Mouse (Mus musculus) CD4-positive, CD25-positive, alpha-beta regulatory T cell (primary cell): ENCODE measurements around the gene Bmper. TPM values are rescaled to one million over a fixed set of nuclear protein-coding genes. Genes with fewer than 3 reads are reported as not detected.

Experiments used
- polyA plus RNA-seq: library from polyadenylated mRNA; unstranded; fragments of 100-300 nt; shearing (Covaris generic); gene quantifications from one replicate; pipeline ENCODE4 v1.2.1, GENCODE M21; 2017

Gene Bmper
- polyA plus RNA-seq: not detected

DNA sequence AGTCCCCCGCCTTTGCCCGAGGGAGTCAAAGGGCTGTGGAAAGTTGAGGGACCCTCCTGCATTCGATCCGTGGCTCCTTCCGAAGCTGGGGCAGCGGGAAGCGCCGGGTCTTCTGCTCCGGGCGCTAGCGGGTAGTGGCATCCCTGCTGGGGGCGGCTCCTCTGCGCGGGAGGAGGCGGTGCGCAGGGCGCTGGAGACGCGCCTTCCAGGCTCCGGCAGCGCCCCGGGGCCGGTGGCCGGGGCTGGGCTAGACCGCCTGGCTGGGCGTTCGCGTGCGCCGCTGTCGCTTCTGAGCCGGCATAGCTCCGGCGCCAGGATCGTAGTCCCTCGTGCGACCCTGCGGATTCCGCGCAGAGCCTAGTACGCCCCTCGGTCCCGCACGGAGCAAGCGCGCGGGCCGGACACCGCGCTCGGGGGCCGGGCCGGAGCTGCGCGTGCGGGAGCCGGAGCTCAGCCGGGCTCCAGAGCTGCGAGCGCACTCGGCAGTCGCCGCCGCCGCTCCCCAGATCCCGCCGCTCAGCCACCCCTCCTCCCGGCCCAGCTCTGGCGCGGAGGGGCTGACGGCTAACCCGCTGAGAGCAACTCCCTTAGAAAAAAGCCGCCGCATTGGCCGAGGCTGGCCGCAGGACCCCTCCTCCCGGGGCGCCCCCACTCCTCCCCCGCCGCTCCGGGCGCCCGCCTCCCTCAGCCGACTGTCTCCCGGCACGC is at the start of gene Bmper:
Gene Bmper (plus strand): TSS at position 236 of the 708 bp plus-strand sequence.

